Mouse (Mus musculus): ENCODE measurements around the gene Ace2. TPM values are rescaled to one million over a fixed set of nuclear protein-coding genes. Genes with fewer than 3 reads are reported as not detected.

The Ace2 gene
- polyA plus RNA-seq (2011; ENCODE audit: insufficient read length, low read depth, missing spikeins), result not detected in 2 replicates

DNA sequence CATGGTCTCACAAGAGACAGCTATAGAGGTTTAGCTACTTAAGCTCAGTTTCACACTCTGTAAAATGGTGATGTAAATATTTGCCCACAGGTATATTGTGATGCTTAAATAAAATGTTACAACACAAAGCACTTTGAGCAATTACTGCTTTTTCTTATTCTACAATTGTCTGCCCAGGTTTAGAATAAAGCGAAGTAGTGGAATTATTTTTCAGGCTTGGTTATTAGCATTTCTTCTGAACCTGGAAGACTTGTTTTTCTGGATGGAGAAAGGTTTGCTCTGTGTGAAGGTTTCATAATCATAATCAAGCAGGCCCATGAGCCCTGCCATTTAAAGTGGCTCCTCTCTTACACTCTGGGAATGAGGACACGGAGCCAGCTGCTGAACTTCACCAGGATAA lies at the start of gene Ace2:
TSS of gene Ace2 (plus strand) at position 301 of the 400 bp plus-strand sequence.
- no peaks in the 10 kb centered on the region for H3K4me1 ChIP-seq (ENCODE audit: control insufficient read depth, insufficient read depth, low read length)
- H3K27ac ChIP-seq (ENCODE audit: insufficient read depth, low read length), result no peak within 1 kb of the TSS
- TF ChIP-seq CTCF (IDR thresholded peaks at IDR 0.05; ENCODE audit: borderline replicate concordance, insufficient read depth, low read length), result no peak
- TF ChIP-seq POLR2A (IDR thresholded peaks at IDR 0.05; ENCODE audit: low read depth, low read length), result no peak
- H3K4me3 ChIP-seq (ENCODE audit: insufficient read depth, low read length), result no peak within 1 kb of the TSS

DNA sequence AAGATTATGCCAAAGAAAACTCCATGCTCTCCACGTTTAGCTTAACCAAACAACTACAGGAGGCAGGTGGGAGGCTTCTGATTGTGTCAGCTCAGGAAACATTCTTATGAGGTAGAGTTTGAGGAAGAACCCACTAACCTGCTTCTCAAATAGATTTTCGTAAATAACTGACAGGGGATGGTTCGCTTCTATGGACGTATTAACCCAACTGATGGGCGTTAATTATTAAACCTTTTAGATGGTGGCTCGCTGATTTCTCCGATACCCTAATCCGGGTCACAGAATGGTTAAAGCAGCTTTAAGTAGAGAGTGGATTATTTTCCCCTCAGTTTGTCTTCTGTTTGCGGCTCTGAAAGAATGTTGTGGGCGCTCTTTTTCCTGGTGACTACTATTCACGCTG lies 49.2 kb upstream of the Ace2 start:
- Histone ChIP-seq H3K4me3 (ENCODE audit: insufficient read depth, low read length) (no peak overlapping the region), H3K4me1 (ENCODE audit: control insufficient read depth, insufficient read depth, low read length) (no peaks in the 10 kb centered on the region), H3K27ac (ENCODE audit: insufficient read depth, low read length) (no peak overlapping the region)
- no peak for TF ChIP-seq POLR2A (IDR thresholded peaks at IDR 0.05; ENCODE audit: low read depth, low read length)
- TF ChIP-seq CTCF (IDR thresholded peaks at IDR 0.05; ENCODE audit: borderline replicate concordance, insufficient read depth, low read length), result no peak

GRCm38 (mm10) chrX:164092300-164093169 lies 46.6 kb upstream of the Ace2 start:
- Histone ChIP-seq H3K4me3 (ENCODE audit: insufficient read depth, low read length) (no peak overlapping the region), H3K27ac (ENCODE audit: insufficient read depth, low read length) (no peak overlapping the region), H3K4me1 (ENCODE audit: control insufficient read depth, insufficient read depth, low read length) (no peaks in the 10 kb centered on the region)
- TF ChIP-seq POLR2A (IDR thresholded peaks at IDR 0.05; ENCODE audit: low read depth, low read length), result no peak
- TF ChIP-seq CTCF (IDR thresholded peaks at IDR 0.05; ENCODE audit: borderline replicate concordance, insufficient read depth, low read length), result no peak

GRCm38 (mm10) chrX:164093435-164093834 lies 45.7 kb upstream of the Ace2 start:
- Histone ChIP-seq H3K27ac (ENCODE audit: insufficient read depth, low read length) (no peak overlapping the region), H3K4me3 (ENCODE audit: insufficient read depth, low read length) (no peak overlapping the region), H3K4me1 (ENCODE audit: control insufficient read depth, insufficient read depth, low read length) (no peaks in the 10 kb centered on the region)
- TF ChIP-seq CTCF (IDR thresholded peaks at IDR 0.05; ENCODE audit: borderline replicate concordance, insufficient read depth, low read length) (no peak), POLR2A (IDR thresholded peaks at IDR 0.05; ENCODE audit: low read depth, low read length) (no peak)

- TF ChIP-seq POLR2A (IDR thresholded peaks at IDR 0.05; ENCODE audit: low read depth, low read length), result no peak
- TF ChIP-seq CTCF (IDR thresholded peaks at IDR 0.05; ENCODE audit: borderline replicate concordance, insufficient read depth, low read length), result no peak
- Histone ChIP-seq H3K27ac (ENCODE audit: insufficient read depth, low read length) (no peak overlapping the region), H3K4me1 (ENCODE audit: control insufficient read depth, insufficient read depth, low read length) (no peaks in the 10 kb centered on the region), H3K4me3 (ENCODE audit: insufficient read depth, low read length) (no peak overlapping the region)
These were observed 43.3 kb upstream of the Ace2 start for GRCm38 (mm10) chrX:164095838-164096237.

DNA sequence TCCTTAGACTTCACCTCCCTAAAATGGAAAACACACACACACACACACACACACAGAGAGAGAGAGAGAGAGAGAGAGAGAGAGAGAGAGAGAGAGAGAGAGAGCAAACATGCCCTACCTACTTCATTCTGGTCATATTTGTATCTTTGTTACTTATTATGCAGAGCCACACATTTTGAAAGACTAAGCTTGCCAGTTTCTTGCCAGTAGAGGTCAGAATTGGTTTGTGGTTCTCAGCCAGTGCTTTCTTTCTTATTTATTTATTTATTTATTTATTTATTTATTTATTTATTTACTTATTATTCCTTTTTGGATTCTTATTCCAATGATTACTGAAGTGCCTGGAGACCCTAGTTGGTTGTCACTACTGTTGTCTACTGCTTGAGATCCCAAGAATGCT lies 37.6 kb upstream of the Ace2 start:
- no peak overlapping the region for H3K27ac ChIP-seq (ENCODE audit: insufficient read depth, low read length)
- no peak overlapping the region for H3K4me3 ChIP-seq (ENCODE audit: insufficient read depth, low read length)
- TF ChIP-seq CTCF (IDR thresholded peaks at IDR 0.05; ENCODE audit: borderline replicate concordance, insufficient read depth, low read length) (no peak), POLR2A (IDR thresholded peaks at IDR 0.05; ENCODE audit: low read depth, low read length) (no peak)
- H3K4me1 ChIP-seq (ENCODE audit: control insufficient read depth, insufficient read depth, low read length), result no peaks in the 10 kb centered on the region

- no peaks in the 10 kb centered on the region for H3K4me1 ChIP-seq (ENCODE audit: control insufficient read depth, insufficient read depth, low read length)
- TF ChIP-seq POLR2A (IDR thresholded peaks at IDR 0.05; ENCODE audit: low read depth, low read length), result no peak
- TF ChIP-seq CTCF (IDR thresholded peaks at IDR 0.05; ENCODE audit: borderline replicate concordance, insufficient read depth, low read length), result no peak
- H3K4me3 ChIP-seq (ENCODE audit: insufficient read depth, low read length), result no peak overlapping the region
- no peak overlapping the region for H3K27ac ChIP-seq (ENCODE audit: insufficient read depth, low read length)
These were observed 36.9 kb upstream of the Ace2 start for GRCm38 (mm10) chrX:164102198-164102597.

GRCm38 (mm10) chrX:164102656-164103055 lies 36.5 kb upstream of the Ace2 start:
- H3K4me3 ChIP-seq (ENCODE audit: insufficient read depth, low read length), result no peak overlapping the region
- no peak overlapping the region for H3K27ac ChIP-seq (ENCODE audit: insufficient read depth, low read length)
- no peak for TF ChIP-seq CTCF (IDR thresholded peaks at IDR 0.05; ENCODE audit: borderline replicate concordance, insufficient read depth, low read length)
- TF ChIP-seq POLR2A (IDR thresholded peaks at IDR 0.05; ENCODE audit: low read depth, low read length), result no peak
- H3K4me1 ChIP-seq (ENCODE audit: control insufficient read depth, insufficient read depth, low read length), result no peaks in the 10 kb centered on the region

DNA sequence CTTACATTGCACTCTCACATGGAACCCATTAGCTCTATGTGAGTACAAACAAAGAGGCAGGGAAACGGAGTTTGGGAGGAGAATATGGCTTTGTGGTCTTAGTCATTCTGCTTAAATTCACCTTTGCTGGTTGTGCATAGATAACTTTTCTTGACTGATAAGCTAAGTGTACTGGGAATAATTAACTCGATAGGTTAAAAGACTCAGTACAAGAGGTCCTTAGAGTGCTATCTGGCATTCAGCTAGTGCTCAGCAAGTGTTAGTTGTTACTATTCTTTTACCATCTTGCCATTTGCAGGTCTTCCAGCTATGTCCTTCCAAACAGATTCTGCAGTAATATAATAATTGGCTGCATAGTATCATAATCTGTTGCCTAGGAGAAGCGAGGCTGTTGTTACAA lies 28.0 kb upstream of the Ace2 start:
- TF ChIP-seq POLR2A (IDR thresholded peaks at IDR 0.05; ENCODE audit: low read depth, low read length) (no peak), CTCF (IDR thresholded peaks at IDR 0.05; ENCODE audit: borderline replicate concordance, insufficient read depth, low read length) (no peak)
- no peaks in the 10 kb centered on the region for H3K4me1 ChIP-seq (ENCODE audit: control insufficient read depth, insufficient read depth, low read length)
- H3K27ac ChIP-seq (ENCODE audit: insufficient read depth, low read length), result no peak overlapping the region
- H3K4me3 ChIP-seq (ENCODE audit: insufficient read depth, low read length), result no peak overlapping the region

DNA sequence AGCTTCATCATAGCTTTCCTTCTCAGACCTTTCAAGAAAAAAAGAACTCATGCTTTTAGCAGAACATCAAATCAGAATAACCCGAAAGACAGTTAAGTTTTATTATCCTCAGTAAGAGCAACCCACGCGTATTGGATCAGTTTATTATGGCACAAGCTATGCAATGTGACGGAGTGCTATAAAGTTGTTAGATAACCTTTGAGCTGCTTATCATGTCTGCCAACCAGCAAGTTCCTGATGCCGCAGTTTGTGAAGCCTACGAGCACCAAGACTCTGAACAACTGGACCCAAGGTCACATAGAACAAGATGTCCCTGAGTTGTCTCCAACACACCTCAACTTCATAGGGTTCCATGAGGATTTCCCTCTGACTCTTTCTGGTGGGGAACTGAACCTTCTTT lies 25.4 kb upstream of the Ace2 start:
- H3K27ac ChIP-seq (ENCODE audit: insufficient read depth, low read length), result no peak overlapping the region
- TF ChIP-seq CTCF (IDR thresholded peaks at IDR 0.05; ENCODE audit: borderline replicate concordance, insufficient read depth, low read length), result no peak
- no peak for TF ChIP-seq POLR2A (IDR thresholded peaks at IDR 0.05; ENCODE audit: low read depth, low read length)
- no peak overlapping the region for H3K4me3 ChIP-seq (ENCODE audit: insufficient read depth, low read length)
- H3K4me1 ChIP-seq (ENCODE audit: control insufficient read depth, insufficient read depth, low read length), result no peaks in the 10 kb centered on the region

Measured in embryonic fibroblast, embryonic 13.5 days (primary cell).